Mouse (Mus musculus): Measurements from ENCODE around the gene BC004004. TPM values are rescaled to one million over a fixed set of nuclear protein-coding genes. Genes with fewer than 3 reads are reported as not detected.
"Not testable (repeated sequence)": the region's sequence is repeated elsewhere in the genome, so short reads cannot be mapped to it uniquely, and the experiment has no call there.

The BC004004 gene
- 10 to 100 TPM; 15.1 to 78.1 (median 48.7) TPM for total RNA-seq (2018; cell fraction: chromatin; rRNA removed)
- 100 to 1,000 TPM in 23 of 26 experiments, 10 to 100 TPM in 3; 92.9 to 134 (median 118) TPM for total RNA-seq (2018; cell fraction: cytosol; rRNA removed)
- 10 to 100 TPM; 36.8 to 89.3 (median 56.1) TPM for total RNA-seq (2018; cell fraction: nucleus; rRNA removed)
- polyA plus RNA-seq (2018): 108 to 138 TPM (median 122 TPM) in 3 replicates

GRCm38 (mm10) chr17:29268682-29269348 lies at the start of gene BC004004:
Gene BC004004, plus strand, starts transcription at chr17:29268788.
- Histone ChIP-seq H3K79me2 (ENCODE audit: inconsistent target) (peaks cover 47% of the 10 kb centered on the region), H3K4me3 (ENCODE audit: inconsistent target) (peak within 1 kb of the TSS; percentile 71), H3K27ac (peak within 1 kb of the TSS; percentile 63), H3K36me3 (ENCODE audit: inconsistent target) (no peaks in the 10 kb centered on the region)
- under 1% methylated on average over 62 of the region's 63 CpGs for WGBS (ENCODE audit: missing documents)

- WGBS (ENCODE audit: missing documents): 93% methylated on average over 14 of the region's 14 CpGs
- H3K36me3 ChIP-seq (ENCODE audit: inconsistent target): no peaks in the 10 kb centered on the region
- no peaks in the 10 kb centered on the region for H3K79me2 ChIP-seq (ENCODE audit: inconsistent target)
- no peak overlapping the region for H3K4me3 ChIP-seq (ENCODE audit: inconsistent target)
- H3K27ac ChIP-seq: no peak overlapping the region
Observed at GRCm38 (mm10) chr17:29220631-29221030, 48.0 kb upstream of the BC004004 start.

GRCm38 (mm10) chr17:29231109-29231508 lies 37.5 kb upstream of the BC004004 start:
- Histone ChIP-seq H3K4me3 (ENCODE audit: inconsistent target) (no peak overlapping the region), H3K27ac (no peak overlapping the region), H3K79me2 (ENCODE audit: inconsistent target) (no peaks in the 10 kb centered on the region), H3K36me3 (ENCODE audit: inconsistent target) (no peaks in the 10 kb centered on the region)
- WGBS (ENCODE audit: missing documents): 84% methylated on average over 10 of the region's 10 CpGs

DNA sequence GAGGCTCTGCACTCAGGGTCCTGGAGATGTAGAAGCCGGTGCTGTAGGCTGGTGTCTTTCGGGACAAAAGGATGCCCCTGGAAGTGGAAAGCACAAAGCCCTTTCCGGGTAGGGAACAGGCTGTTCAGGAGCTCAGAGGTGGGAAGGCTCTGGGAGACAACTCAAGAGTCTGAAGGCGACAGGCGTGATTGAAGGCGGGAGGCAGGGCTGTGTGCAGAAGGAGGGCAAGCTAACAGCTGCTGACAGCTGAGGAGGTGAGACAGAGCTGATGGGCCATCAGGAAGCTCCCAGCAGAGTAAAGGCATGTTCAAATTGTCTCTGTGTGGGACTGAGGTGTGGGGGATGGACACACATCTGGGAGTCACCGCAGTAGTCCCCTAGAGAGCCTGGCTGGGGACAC lies 32.5 kb upstream of the BC004004 start:
- Histone ChIP-seq H3K79me2 (ENCODE audit: inconsistent target) (no peaks in the 10 kb centered on the region), H3K4me3 (ENCODE audit: inconsistent target) (no peak overlapping the region), H3K27ac (no peak overlapping the region), H3K36me3 (ENCODE audit: inconsistent target) (no peaks in the 10 kb centered on the region)
- WGBS (ENCODE audit: missing documents): 89% methylated on average over 7 of the region's 7 CpGs

- Histone ChIP-seq H3K79me2 (ENCODE audit: inconsistent target) (no peaks in the 10 kb centered on the region), H3K36me3 (ENCODE audit: inconsistent target) (no peaks in the 10 kb centered on the region), H3K4me3 (ENCODE audit: inconsistent target) (no peak overlapping the region), H3K27ac (no peak overlapping the region)
- 4% methylated on average over 30 of the region's 32 CpGs for WGBS (ENCODE audit: missing documents)
Observed at GRCm38 (mm10) chr17:29237267-29237771, 31.3 kb upstream of the BC004004 start.

GRCm38 (mm10) chr17:29237772-29238420 lies 30.7 kb upstream of the BC004004 start, which contains the start of gene Cpne5:
Gene Cpne5, minus strand, starts transcription at chr17:29238167.
- H3K36me3 ChIP-seq (ENCODE audit: inconsistent target): no peaks in the 10 kb centered on the region
- 2% methylated on average over 50 of the region's 73 CpGs for WGBS (ENCODE audit: missing documents)
- no peak within 1 kb of the TSS for H3K27ac ChIP-seq
- H3K4me3 ChIP-seq (ENCODE audit: inconsistent target): no peak within 1 kb of the TSS
- no peaks in the 10 kb centered on the region for H3K79me2 ChIP-seq (ENCODE audit: inconsistent target)

GRCm38 (mm10) chr17:29238421-29238945 lies 30.1 kb upstream of the BC004004 start:
- Histone ChIP-seq H3K27ac (no peak overlapping the region), H3K4me3 (ENCODE audit: inconsistent target) (no peak overlapping the region), H3K79me2 (ENCODE audit: inconsistent target) (no peaks in the 10 kb centered on the region), H3K36me3 (ENCODE audit: inconsistent target) (no peaks in the 10 kb centered on the region)
- WGBS (ENCODE audit: missing documents): 6% methylated on average over 23 of the region's 23 CpGs

DNA sequence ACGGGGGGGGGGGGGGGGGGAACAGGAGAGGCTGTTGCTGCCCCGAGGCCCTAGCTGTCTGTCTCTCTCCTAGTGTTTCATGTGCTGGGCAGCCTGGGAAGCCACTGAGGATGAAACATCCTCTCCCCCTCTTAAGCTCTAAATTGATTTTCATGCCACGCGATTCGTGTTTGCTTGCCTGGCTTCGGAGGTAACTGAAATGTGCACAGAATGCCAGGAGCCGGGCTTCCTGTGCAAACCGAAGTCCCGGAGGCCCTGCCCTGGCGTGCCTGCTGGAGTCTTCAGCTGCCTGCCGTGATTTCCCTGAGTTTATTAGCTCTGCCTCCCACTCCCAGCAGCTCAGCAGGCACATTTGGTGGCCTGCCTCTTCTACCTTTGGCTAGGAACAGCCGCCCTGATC lies 23.7 kb upstream of the BC004004 start:
- Histone ChIP-seq H3K27ac (no peak overlapping the region), H3K36me3 (ENCODE audit: inconsistent target) (no peaks in the 10 kb centered on the region), H3K79me2 (ENCODE audit: inconsistent target) (no peaks in the 10 kb centered on the region), H3K4me3 (ENCODE audit: inconsistent target) (no peak overlapping the region)
- WGBS (ENCODE audit: missing documents): 82% methylated on average over 12 of the region's 12 CpGs

GRCm38 (mm10) chr17:29245725-29246124 lies 22.9 kb upstream of the BC004004 start:
- WGBS (ENCODE audit: missing documents): 18% methylated on average over 7 of the region's 7 CpGs
- Histone ChIP-seq H3K36me3 (ENCODE audit: inconsistent target) (no peaks in the 10 kb centered on the region), H3K79me2 (ENCODE audit: inconsistent target) (no peaks in the 10 kb centered on the region), H3K4me3 (ENCODE audit: inconsistent target) (no peak overlapping the region), H3K27ac (no peak overlapping the region)

GRCm38 (mm10) chr17:29246602-29247001 lies 22.0 kb upstream of the BC004004 start:
- Histone ChIP-seq H3K36me3 (ENCODE audit: inconsistent target) (peaks cover 6% of the 10 kb centered on the region; the same call in 1 of the 2 replicates), H3K79me2 (ENCODE audit: inconsistent target) (no peaks in the 10 kb centered on the region), H3K4me3 (ENCODE audit: inconsistent target) (no peak overlapping the region), H3K27ac (no peak overlapping the region)
- 58% methylated on average over 5 of the region's 5 CpGs for WGBS (ENCODE audit: missing documents)

- 92% methylated on average over 13 of the region's 13 CpGs for WGBS (ENCODE audit: missing documents)
- Histone ChIP-seq H3K27ac (no peak overlapping the region), H3K79me2 (ENCODE audit: inconsistent target) (no peaks in the 10 kb centered on the region), H3K36me3 (ENCODE audit: inconsistent target) (peaks cover 9% of the 10 kb centered on the region; the same call in 1 of the 2 replicates), H3K4me3 (ENCODE audit: inconsistent target) (no peak overlapping the region)
Observed at GRCm38 (mm10) chr17:29247881-29248280, 20.7 kb upstream of the BC004004 start.

- Histone ChIP-seq H3K36me3 (ENCODE audit: inconsistent target) (peaks cover 16% of the 10 kb centered on the region; the same call in 1 of the 2 replicates), H3K27ac (no peak overlapping the region), H3K4me3 (ENCODE audit: inconsistent target) (no peak overlapping the region), H3K79me2 (ENCODE audit: inconsistent target) (peaks cover 5% of the 10 kb centered on the region; the same call in 1 of the 2 replicates)
- 75% methylated on average over 9 of the region's 9 CpGs for WGBS (ENCODE audit: missing documents)
Observed at GRCm38 (mm10) chr17:29249512-29249911, 19.1 kb upstream of the BC004004 start.

- H3K36me3 ChIP-seq (ENCODE audit: inconsistent target): peaks cover 21% of the 10 kb centered on the region; the same call in 1 of the 2 replicates
- 79% methylated on average over 12 of the region's 14 CpGs for WGBS (ENCODE audit: missing documents)
- H3K27ac ChIP-seq; H3K4me3 ChIP-seq (ENCODE audit: inconsistent target): not testable (repeated sequence)
- peaks cover 12% of the 10 kb centered on the region; the same call in 1 of the 2 replicates for H3K79me2 ChIP-seq (ENCODE audit: inconsistent target)
Observed at GRCm38 (mm10) chr17:29251006-29251405, 17.6 kb upstream of the BC004004 start.

DNA sequence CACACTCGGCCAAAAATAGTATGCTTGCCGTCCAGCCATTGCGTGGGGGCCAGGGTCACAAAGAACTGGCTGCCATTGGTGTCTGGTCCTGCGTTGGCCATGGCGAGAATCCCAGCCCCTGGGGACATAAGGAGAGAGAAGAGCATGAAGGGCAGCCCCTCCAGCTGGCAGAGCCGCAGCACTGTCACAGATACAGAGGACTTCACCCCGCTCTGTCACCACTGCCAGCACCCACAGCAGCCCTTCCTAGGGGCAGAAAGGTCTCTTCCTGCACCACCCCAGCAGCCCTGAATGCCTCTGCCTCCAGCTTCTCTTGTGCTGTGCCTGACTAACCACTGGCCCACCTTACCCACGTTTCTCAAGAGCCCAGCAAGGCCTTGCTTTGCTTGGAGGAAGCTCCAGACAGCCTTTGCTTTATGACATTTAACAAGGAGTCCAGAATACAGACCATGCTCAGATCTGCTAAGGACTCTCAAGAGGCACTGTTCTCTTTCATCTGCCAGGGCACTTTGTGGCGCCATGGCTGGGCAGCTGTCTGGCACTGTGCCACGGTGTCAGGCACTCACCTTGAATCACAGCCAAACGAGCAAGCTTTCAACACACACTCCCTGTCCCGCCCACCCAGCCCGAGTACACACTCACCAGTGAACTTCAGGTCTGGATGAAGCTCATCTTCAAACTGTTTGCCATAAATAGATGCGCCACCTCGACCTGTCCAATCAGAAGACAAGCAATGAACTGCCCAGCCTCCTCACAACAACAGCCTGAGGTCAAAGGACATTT lies 16.8 kb upstream of the BC004004 start:
- Histone ChIP-seq H3K27ac (no peak overlapping the region), H3K79me2 (ENCODE audit: inconsistent target) (peaks cover 20% of the 10 kb centered on the region; the same call in 1 of the 2 replicates), H3K36me3 (ENCODE audit: inconsistent target) (peaks cover 21% of the 10 kb centered on the region; the same call in 1 of the 2 replicates), H3K4me3 (ENCODE audit: inconsistent target) (no peak overlapping the region)
- WGBS (ENCODE audit: missing documents): 85% methylated on average over 13 of the region's 15 CpGs
